Mouse (Mus musculus) megakaryocyte progenitor cell, adult 5-6 weeks (primary cell): Measurements from ENCODE around the gene Gdpd1. TPM values are rescaled to one million over a fixed set of nuclear protein-coding genes. Genes with fewer than 3 reads are reported as not detected.
"Not testable (repeated sequence)": the region's sequence is repeated elsewhere in the genome, so short reads cannot be mapped to it uniquely, and the experiment has no call there.

ENCODE experiments used
- ATAC-seq: replicated peaks from 2 replicates; pipeline ENCODE4 v1.8.0; 2016; ENCODE audit warnings: mild to moderate bottlenecking, moderate TSS enrichment, inconsistent platforms; ENCODE audit not compliant: poor library complexity
- total RNA-seq, 2 experiments: library from RNA; stranded (forward) in 1 of 2; stranded (reverse) in 1 of 2; fragments of 157-497, 149-512 nt in 1 of 2; fragments of 200-1000 nt in 1 of 2; gene quantifications; 2 replicates each; pipeline versions ENCODE4 v1.2.3 to v1.2.4; 2015 to 2017

Gdpd1 gene
- total RNA-seq, 2 experiments from 2014 or later = 2.0 to 2.5 TPM

- ATAC-seq = peak; percentile 70
Observed at GRCm38 (mm10) chr11:87026096-87026875, 47.6 kb downstream of the Gdpd1 start.

GRCm38 (mm10) chr11:87025351-87025750 lies 48.5 kb downstream of the Gdpd1 start:
- ATAC-seq = no peak

- not testable (repeated sequence) for ATAC-seq
Observed at GRCm38 (mm10) chr11:87023240-87023639, 50.6 kb downstream of the Gdpd1 start.

- ATAC-seq = no peak
Observed at GRCm38 (mm10) chr11:87022765-87023164, 51.1 kb downstream of the Gdpd1 start.

- ATAC-seq = no peak
Observed at GRCm38 (mm10) chr11:87021551-87021950, 52.3 kb downstream of the Gdpd1 start.

- ATAC-seq = no peak
Observed at GRCm38 (mm10) chr11:87020449-87020848, 53.4 kb downstream of the Gdpd1 start.

GRCm38 (mm10) chr11:87019431-87019830 lies 54.4 kb downstream of the Gdpd1 start:
- no peak for ATAC-seq

- no peak for ATAC-seq
Observed at GRCm38 (mm10) chr11:87018081-87018480, 55.8 kb downstream of the Gdpd1 start.

- no peak for ATAC-seq
Observed at GRCm38 (mm10) chr11:87015691-87016090, 58.2 kb downstream of the Gdpd1 start.

- ATAC-seq = peak; percentile 86
Observed at GRCm38 (mm10) chr11:87010476-87010875, 63.4 kb downstream of the Gdpd1 start.

GRCm38 (mm10) chr11:87007371-87007770 lies 66.5 kb downstream of the Gdpd1 start:
- no peak for ATAC-seq

GRCm38 (mm10) chr11:87004960-87005755 lies 68.7 kb downstream of the Gdpd1 start:
- no peak for ATAC-seq

GRCm38 (mm10) chr11:87002078-87002829 lies 71.6 kb downstream of the Gdpd1 start:
- peak; percentile 46; the same call in 1 of the 2 replicates for ATAC-seq

GRCm38 (mm10) chr11:87001217-87001616 lies 72.6 kb downstream of the Gdpd1 start:
- 0 out of 2 replicates have a peak, but pooled peaks have one; percentile 17 for ATAC-seq

GRCm38 (mm10) chr11:86996266-86996665 lies 77.6 kb downstream of the Gdpd1 start:
- no peak for ATAC-seq

GRCm38 (mm10) chr11:86995625-86996221 lies 78.1 kb downstream of the Gdpd1 start:
- peak; percentile 81 for ATAC-seq

GRCm38 (mm10) chr11:86994791-86995624 lies 78.9 kb downstream of the Gdpd1 start:
- ATAC-seq = no peak

GRCm38 (mm10) chr11:86994330-86994729 lies 79.5 kb downstream of the Gdpd1 start:
- ATAC-seq = no peak

- peak; percentile 83 for ATAC-seq
Observed at GRCm38 (mm10) chr11:86993041-86994037, 80.5 kb downstream of the Gdpd1 start, which contains the start of gene Ypel2. Gene Ypel2, minus strand, starts transcription at chr11:86993707.
